Comparison of ENCODE assay signal across 19 mouse cellular contexts in genomic region chr5:112300112-112300511, GRCm38 (mm10). TPM values are rescaled to one million over a fixed set of nuclear protein-coding genes. Genes with fewer than 3 reads are reported as not detected.
"Had no signal": no experiment of that assay in that cellular context is flagged by ENCODE, and none has a peak within 500 bp of the region (broad histone marks: within the 10 kb centered on the region; RNA-seq: fewer than 3 reads in every experiment).

No protein-coding gene starts in this region.

- H3K36me3 ChIP-seq: neural tube, embryonic 12.5 days; neural tube, embryonic 15.5 days; stomach, embryonic 15.5 days had no signal

- DNase-seq: kidney, adult 18-20 months; kidney, adult 9 months; kidney, postnatal 14 days; kidney, postnatal 4 days; layer of hippocampus, postnatal 36 days; lung, embryonic 14.5 days; midbrain, embryonic 14.5 days; right cerebral cortex, postnatal 25 days; spleen, adult 18-20 months; thymus, postnatal 25 days had no signal

- H3K27me3 ChIP-seq: neural tube, embryonic 12.5 days; neural tube, embryonic 15.5 days; stomach, embryonic 15.5 days had no signal

- H3K4me3 ChIP-seq: left cerebral cortex, adult 2 months; neural tube, embryonic 12.5 days; neural tube, embryonic 15.5 days; stomach, embryonic 15.5 days had no signal

- H3K9ac ChIP-seq: lung, embryonic 14.5 days; neural tube, embryonic 12.5 days; neural tube, embryonic 15.5 days; stomach, embryonic 15.5 days had no signal

- H3K27ac ChIP-seq: left cerebral cortex, adult 2 months; neural tube, embryonic 12.5 days; neural tube, embryonic 15.5 days; stomach, embryonic 15.5 days had no signal

- ATAC-seq: lung, postnatal 0 days had no signal

- H3K9me3 ChIP-seq: neural tube, embryonic 12.5 days; neural tube, embryonic 15.5 days; stomach, embryonic 15.5 days had no signal

- H3K4me2 ChIP-seq: lung, embryonic 14.5 days; midbrain, embryonic 11.5 days; neural tube, embryonic 12.5 days; neural tube, embryonic 15.5 days; stomach, embryonic 15.5 days had no signal

RNA-seq across cellular contexts. Expression of gene Crybb1, which starts 44.5 kb away (rescaled TPM):
- total RNA-seq: liver, adult 2 months; megakaryocyte-erythroid progenitor cell, adult 5-6 weeks had no signal
- polyA plus RNA-seq: liver, adult 2 months; macrophage had no signal
